Mouse (Mus musculus) liver, embryonic 12.5 days (tissue): ENCODE measurements at regions not wholly inside any gene's neighbourhood (a gene's known extent, or its start where the extent isn't known, plus 50 kb on each side); places are given as distances from the start of the nearest gene placed in this dataset.

Experiments used
- ATAC-seq: fragments of 200-750 bp; cut with Nextera tagmentation; 2 replicates; pipeline ENCODE4 v1.8.0; 2017; ENCODE audit warnings: moderate number of reproducible peaks, mild to moderate bottlenecking, moderate library complexity
- H3K27ac ChIP-seq: fragments of 300-500 bp; sonication (generic); 2 replicates; pipeline ENCODE4 v1.5.1; 2016; ENCODE audit warnings: mild to moderate bottlenecking
- H3K27me3 ChIP-seq: fragments of 300-500 bp; sonication (generic); replicated peaks from 2 replicates; pipeline ENCODE4 v1.6.1; 2016; ENCODE audit warnings: mild to moderate bottlenecking, moderate library complexity
- H3K36me3 ChIP-seq: fragments of 300-500 bp; sonication (generic); 2 replicates; pipeline ENCODE4 v1.6.1; 2016; ENCODE audit warnings: mild to moderate bottlenecking, moderate library complexity
- H3K4me1 ChIP-seq: fragments of 300-500 bp; sonication (generic); 2 replicates; pipeline ENCODE4 v1.6.1; 2016
- H3K4me2 ChIP-seq: fragments of 300-500 bp; sonication (generic); 2 replicates; pipeline ENCODE4 v1.6.1; 2016; ENCODE audit warnings: mild to moderate bottlenecking, moderate library complexity
- H3K4me3 ChIP-seq: fragments of 300-500 bp; sonication (generic); 2 replicates; pipeline ENCODE4 v1.5.1; 2016; ENCODE audit warnings: mild to moderate bottlenecking, moderate library complexity
- H3K9ac ChIP-seq: fragments of 300-500 bp; sonication (generic); 2 replicates; pipeline ENCODE4 v1.6.1; 2016; ENCODE audit warnings: mild to moderate bottlenecking, moderate library complexity
- H3K9me3 ChIP-seq: fragments of 300-500 bp; sonication (generic); replicated peaks from 2 replicates; pipeline ENCODE4 v1.6.1; 2016; ENCODE audit warnings: mild to moderate bottlenecking, moderate library complexity
- WGBS: fragments of 180-500 bp; shearing (Covaris S2); methylation state at CpG from one replicate; pipeline ENCODE4 v1.1.7; 2016; ENCODE audit not compliant: insufficient replicate concordance; 5-methylcytosine and 5-hydroxymethylcytosine counted together

DNA sequence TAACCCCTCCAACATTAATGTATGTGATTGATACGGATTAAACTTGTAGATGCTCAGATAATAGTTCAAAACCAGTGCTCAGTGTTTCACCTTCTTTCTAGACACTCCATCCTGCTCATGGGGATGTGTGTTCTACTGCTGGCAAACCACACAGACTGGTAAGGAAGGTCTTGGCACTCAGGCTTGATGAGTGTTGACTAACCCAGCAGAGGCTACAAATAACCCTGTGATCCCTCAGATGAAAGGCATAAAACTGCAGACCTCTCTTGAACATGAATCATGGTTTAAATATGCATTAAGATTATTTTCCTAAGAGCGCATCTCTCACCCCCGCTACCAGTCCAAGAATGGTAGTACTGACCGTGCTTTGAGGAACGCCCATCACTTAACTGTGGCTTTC is 83.9 kb upstream of the Cnksr3 start:
- Histone ChIP-seq H3K4me1 (no peaks in the 10 kb centered on the region), H3K9ac (no peak overlapping the region), H3K27ac (no peak overlapping the region), H3K4me2 (no peak overlapping the region), H3K4me3 (no peak overlapping the region), H3K36me3 (no peaks in the 10 kb centered on the region), H3K27me3 (no peaks in the 10 kb centered on the region), H3K9me3 (no peaks in the 10 kb centered on the region)
- 79% methylated on average over 5 of the region's 5 CpGs for WGBS
- ATAC-seq, result no peak

DNA sequence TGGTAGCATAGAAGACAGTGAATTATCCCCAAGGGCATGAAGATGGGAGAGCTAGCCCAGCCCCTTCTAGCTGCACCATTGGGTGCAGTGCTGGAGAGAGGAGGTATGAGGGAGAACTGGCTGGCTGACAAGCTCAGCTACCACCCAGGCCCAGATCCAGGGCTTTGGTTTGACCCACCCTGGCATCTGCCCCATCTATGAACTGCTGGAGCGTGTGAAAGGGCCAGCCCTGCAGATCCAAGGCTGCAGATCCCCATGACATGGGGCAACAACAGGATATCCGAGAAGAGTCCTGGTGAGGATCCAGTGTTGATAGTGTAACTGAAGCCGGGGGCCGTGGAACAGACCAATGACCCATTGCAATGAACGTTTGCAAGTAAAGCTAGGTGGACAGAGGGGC is 81.2 kb upstream of the Cnksr3 start:
- Histone ChIP-seq H3K4me2 (no peak overlapping the region), H3K9me3 (no peaks in the 10 kb centered on the region), H3K36me3 (no peaks in the 10 kb centered on the region), H3K4me1 (no peaks in the 10 kb centered on the region), H3K9ac (no peak overlapping the region), H3K27me3 (no peaks in the 10 kb centered on the region), H3K27ac (no peak overlapping the region), H3K4me3 (no peak overlapping the region)
- WGBS, result 56% methylated on average over 5 of the region's 5 CpGs
- ATAC-seq, result no peak

DNA sequence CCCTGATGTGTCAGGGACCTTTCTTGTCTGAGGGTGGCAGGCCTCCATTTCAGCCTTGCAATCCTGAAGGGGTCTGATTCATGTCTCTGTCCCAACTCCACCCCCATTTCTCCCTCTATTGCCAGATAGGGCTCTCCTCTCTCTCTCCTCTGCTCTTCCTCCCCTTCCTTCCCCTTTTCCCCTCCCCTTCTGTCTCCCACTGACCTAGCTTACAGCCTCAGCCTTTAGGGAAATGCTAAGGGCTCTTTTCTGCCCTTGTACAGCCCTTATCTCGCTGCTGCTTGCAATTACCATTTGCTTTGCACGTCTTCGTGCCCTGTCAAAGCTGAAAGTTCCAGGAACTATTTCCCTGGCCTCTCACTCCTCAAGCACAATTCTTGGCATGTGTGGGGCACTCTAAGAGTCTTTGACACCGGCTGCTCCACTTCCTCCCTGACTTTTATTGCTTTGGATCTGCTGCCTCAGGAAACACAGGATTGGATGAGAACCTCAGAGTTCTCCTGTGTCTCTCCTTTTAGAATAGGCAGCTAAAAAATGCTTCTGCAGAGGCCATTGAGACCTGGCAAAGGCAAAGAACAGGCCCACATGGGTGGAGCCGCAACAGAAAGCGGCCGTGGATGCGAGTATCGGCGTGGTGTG is 77.9 kb upstream of the Cnksr3 start:
- WGBS, result 48% methylated on average over 10 of the region's 10 CpGs
- no peak for ATAC-seq
- Histone ChIP-seq H3K9ac (no peak overlapping the region), H3K36me3 (no peaks in the 10 kb centered on the region), H3K4me3 (no peak overlapping the region), H3K9me3 (no peaks in the 10 kb centered on the region), H3K27me3 (no peaks in the 10 kb centered on the region), H3K27ac (no peak overlapping the region), H3K4me2 (no peak overlapping the region), H3K4me1 (no peaks in the 10 kb centered on the region)

DNA sequence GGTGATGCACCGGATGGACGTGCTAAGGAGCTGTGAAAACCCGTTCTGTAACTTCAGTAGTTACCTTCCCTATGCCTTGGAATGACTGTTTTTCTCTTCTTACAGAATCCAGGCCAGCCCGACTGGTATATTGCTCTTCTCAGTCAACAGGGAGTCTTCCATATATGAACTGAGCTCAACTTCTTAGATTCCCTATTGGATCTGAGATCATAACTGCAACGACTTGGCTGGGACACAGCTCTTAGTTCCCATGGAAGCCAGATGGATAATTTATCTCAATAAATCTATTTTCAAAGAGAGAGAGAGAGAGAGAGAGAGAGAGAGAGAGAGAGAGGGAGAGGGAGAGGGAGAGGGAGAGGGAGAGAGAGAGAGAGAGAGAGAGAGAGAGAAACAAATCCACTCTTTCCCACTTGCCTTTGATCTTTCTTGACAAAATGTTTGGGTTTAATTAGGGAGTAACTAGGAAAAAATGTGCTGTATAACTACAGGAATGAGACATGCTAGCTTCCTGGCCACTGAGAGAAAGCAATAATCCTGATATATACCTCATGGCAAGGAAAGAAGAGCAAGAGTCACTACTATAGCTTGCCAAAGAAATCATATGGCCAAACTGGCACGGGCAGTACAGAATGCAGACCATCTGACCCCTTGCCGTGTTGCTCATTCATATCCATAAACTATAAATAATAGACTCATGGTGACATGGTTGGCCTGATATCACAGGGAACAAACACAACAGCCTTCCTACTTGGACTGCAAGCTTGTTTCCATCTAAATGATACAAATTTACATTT is 73.3 kb upstream of the Cnksr3 start:
- Histone ChIP-seq H3K4me2 (no peak overlapping the region), H3K9ac (no peak overlapping the region), H3K4me3 (no peak overlapping the region), H3K9me3 (no peaks in the 10 kb centered on the region), H3K36me3 (no peaks in the 10 kb centered on the region), H3K27me3 (no peaks in the 10 kb centered on the region), H3K27ac (no peak overlapping the region), H3K4me1 (no peaks in the 10 kb centered on the region)
- 69% methylated on average over 7 of the region's 7 CpGs for WGBS
- ATAC-seq, result no peak

DNA sequence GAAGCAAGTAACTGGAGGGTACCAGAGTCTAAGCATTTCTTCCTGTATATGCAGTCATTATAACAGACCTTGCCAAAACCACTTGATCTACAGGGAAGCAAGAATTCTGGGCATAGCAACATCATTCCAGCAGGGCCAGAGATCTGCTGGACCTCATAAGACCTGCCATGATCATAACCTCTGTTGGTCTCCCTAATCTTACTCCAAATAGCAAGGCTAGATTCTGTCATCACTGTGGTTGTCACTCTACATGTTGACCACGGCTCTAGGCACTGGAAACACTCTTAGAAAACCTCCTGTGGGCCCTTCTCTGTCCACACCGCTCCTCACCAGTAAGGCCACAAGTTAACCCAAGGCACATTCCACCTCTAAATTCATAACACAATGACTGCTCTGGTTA is 68.4 kb upstream of the Cnksr3 start:
- Histone ChIP-seq H3K9ac (no peak overlapping the region), H3K36me3 (no peaks in the 10 kb centered on the region), H3K27me3 (no peaks in the 10 kb centered on the region), H3K4me3 (no peak overlapping the region), H3K4me1 (no peaks in the 10 kb centered on the region), H3K9me3 (no peaks in the 10 kb centered on the region), H3K27ac (no peak overlapping the region), H3K4me2 (no peak overlapping the region)
- 65% methylated on average over 2 of the region's 2 CpGs for WGBS
- ATAC-seq, result no peak

DNA sequence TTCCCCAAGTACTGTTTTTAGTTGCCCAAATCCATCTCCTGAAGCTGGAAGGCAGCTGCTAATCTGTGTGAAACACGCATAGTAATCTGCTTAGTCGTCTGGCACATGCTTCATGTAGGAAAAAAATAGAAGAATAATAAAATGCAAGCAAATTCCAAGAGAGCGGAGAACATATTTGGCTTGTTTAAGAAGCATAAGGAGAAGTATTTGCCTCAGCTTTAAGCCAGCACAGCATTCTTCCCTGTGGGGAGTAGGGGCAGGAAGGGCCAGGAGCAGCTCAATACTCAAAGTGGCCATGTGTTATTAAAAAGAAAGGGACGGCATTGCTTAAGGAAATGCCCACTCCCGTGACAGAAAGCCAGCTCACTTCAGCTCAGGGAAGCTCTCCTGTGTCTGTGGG is 66.8 kb upstream of the Cnksr3 start:
- Histone ChIP-seq H3K4me2 (no peak overlapping the region), H3K4me1 (no peaks in the 10 kb centered on the region), H3K4me3 (no peak overlapping the region), H3K9me3 (no peaks in the 10 kb centered on the region), H3K27me3 (no peaks in the 10 kb centered on the region), H3K27ac (no peak overlapping the region), H3K9ac (no peak overlapping the region), H3K36me3 (no peaks in the 10 kb centered on the region)
- WGBS, result 48% methylated on average over 5 of the region's 5 CpGs
- no peak for ATAC-seq

DNA sequence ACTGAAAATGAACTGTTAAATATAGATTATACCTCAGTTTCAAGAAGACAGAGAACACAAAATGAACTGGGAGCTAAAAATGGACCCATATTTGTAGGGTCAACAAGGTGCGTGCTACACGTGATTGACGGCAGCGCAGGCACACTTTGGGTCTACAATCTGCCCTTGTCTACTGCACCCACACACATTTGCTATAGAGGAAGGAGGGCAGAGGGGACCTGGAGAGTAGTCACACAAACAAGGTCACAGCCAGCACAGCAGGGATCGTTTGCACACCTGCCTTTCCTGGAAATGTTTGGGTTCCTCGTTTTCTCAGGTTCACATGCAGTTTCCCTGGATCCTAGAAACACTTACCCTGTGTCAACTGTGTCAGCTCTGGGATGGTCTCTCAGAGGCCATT is 63.3 kb upstream of the Cnksr3 start:
- Histone ChIP-seq H3K9ac (no peak overlapping the region), H3K4me1 (no peaks in the 10 kb centered on the region), H3K9me3 (no peaks in the 10 kb centered on the region), H3K36me3 (no peaks in the 10 kb centered on the region), H3K27ac (no peak overlapping the region), H3K4me3 (no peak overlapping the region), H3K4me2 (no peak overlapping the region), H3K27me3 (no peaks in the 10 kb centered on the region)
- WGBS, result 65% methylated on average over 6 of the region's 6 CpGs
- ATAC-seq, result no peak

DNA sequence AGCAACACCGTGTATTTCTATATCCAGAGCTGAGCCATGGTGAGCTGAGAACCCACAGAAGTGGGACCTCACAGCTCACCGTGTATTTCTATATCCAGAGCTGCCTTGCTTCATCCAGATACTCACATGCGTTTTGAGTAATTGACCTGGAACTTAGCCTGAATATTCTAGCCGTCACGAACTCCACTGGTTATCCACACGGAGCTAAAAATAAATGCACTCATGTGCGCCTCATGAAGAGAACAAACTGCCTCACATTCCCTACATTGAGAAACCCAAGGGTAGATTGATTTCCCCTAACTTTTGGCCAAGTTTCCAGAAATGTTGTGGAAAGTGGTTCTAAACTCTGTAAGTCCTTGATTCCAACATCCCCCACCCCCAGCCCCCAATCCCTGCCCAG is 62.4 kb upstream of the Cnksr3 start:
- 67% methylated on average over 7 of the region's 7 CpGs for WGBS
- no peak for ATAC-seq
- H3K4me2 ChIP-seq, result no peak overlapping the region
- H3K4me3 ChIP-seq, result no peak overlapping the region
- H3K4me1 ChIP-seq, result no peaks in the 10 kb centered on the region
- no peak overlapping the region for H3K27ac ChIP-seq
- H3K9ac ChIP-seq, result no peak overlapping the region
- H3K27me3 ChIP-seq, result no peaks in the 10 kb centered on the region
- no peaks in the 10 kb centered on the region for H3K9me3 ChIP-seq
- H3K36me3 ChIP-seq, result no peaks in the 10 kb centered on the region

DNA sequence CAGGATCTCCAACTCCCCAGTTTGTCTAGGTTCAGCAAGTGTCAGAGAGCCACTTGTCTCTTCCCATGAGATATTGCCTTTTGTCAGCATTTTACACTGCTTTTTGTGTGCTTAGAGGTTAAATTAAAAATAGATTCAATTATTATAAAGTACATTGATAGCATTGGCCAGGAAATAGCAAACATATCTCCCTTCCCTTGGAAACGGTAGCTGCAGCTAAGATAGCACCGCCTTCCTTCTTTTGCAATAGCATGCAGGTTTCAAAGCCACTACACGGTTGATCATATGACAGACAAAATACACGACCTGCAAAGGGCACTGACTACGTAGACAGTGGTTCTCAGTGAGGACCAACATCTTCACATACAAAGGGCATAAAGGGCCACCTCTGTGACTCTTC is 59.1 kb upstream of the Cnksr3 start:
- H3K9ac ChIP-seq, result no peak overlapping the region
- no peaks in the 10 kb centered on the region for H3K36me3 ChIP-seq
- no peaks in the 10 kb centered on the region for H3K4me1 ChIP-seq
- no peaks in the 10 kb centered on the region for H3K27me3 ChIP-seq
- 56% methylated on average over 5 of the region's 5 CpGs for WGBS
- no peaks in the 10 kb centered on the region for H3K9me3 ChIP-seq
- ATAC-seq, result no peak
- H3K4me2 ChIP-seq, result no peak overlapping the region
- no peak overlapping the region for H3K4me3 ChIP-seq
- H3K27ac ChIP-seq, result no peak overlapping the region

DNA sequence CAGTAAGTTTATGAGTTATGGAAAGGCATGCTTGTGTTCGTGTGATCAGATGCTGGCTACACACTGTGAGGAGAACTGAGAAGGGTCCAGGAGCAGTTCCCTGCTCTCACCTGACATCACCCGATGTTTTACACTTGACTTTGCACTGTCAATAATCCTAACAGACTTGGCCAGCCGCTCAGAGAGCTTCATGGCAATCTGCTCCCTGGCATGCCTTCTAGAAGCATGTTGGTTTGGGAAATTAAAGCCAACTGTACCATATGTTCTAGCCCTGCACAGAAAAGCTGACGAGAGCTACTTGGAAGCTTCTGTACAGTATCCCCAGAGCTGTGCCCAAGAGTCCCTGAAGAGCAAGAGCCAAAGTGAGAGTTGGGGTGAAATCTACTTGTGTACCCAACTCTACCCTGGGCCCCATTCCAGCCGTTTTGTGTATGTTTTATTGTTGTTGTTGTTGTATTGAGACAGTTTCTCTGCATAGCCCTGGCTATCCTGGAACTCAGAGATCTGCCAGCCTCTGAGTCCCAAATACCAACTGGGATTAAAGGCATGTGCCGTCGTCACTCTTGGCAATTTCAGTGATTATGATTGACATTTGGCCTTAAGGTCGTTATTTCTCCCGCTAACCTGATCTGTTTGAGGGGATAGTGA is 56.5 kb upstream of the Cnksr3 start:
- 61% methylated on average over 9 of the region's 9 CpGs for WGBS
- no peaks in the 10 kb centered on the region for H3K36me3 ChIP-seq
- no peak overlapping the region for H3K4me2 ChIP-seq
- no peak overlapping the region for H3K9ac ChIP-seq
- H3K27ac ChIP-seq, result no peak overlapping the region
- no peaks in the 10 kb centered on the region for H3K27me3 ChIP-seq
- ATAC-seq, result no peak
- no peak overlapping the region for H3K4me3 ChIP-seq
- H3K9me3 ChIP-seq, result no peaks in the 10 kb centered on the region
- no peaks in the 10 kb centered on the region for H3K4me1 ChIP-seq

DNA sequence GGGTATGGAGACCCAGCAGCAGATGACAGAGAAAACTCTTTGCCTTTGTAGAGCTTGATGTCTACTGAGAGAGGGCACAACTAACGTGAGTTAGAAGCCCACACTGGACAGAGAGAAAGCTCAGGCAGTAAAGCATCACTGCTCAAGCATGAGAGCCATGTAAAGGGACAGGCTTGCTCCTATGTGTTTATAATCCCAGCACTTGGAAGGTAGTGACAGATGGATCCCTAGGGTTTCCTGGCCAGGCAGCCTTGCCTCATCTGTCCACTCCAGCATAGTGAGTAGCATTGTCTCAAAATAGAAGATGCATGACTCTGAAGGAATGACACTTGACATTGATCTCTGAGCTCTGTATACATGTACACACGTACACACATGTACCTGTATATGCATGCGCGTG is 55.9 kb upstream of the Cnksr3 start:
- no peak overlapping the region for H3K4me3 ChIP-seq
- H3K4me1 ChIP-seq, result no peaks in the 10 kb centered on the region
- H3K36me3 ChIP-seq, result no peaks in the 10 kb centered on the region
- H3K4me2 ChIP-seq, result no peak overlapping the region
- no peak overlapping the region for H3K27ac ChIP-seq
- H3K9ac ChIP-seq, result no peak overlapping the region
- 82% methylated on average over 4 of the region's 4 CpGs for WGBS
- no peak for ATAC-seq
- no peaks in the 10 kb centered on the region for H3K9me3 ChIP-seq
- H3K27me3 ChIP-seq, result no peaks in the 10 kb centered on the region

DNA sequence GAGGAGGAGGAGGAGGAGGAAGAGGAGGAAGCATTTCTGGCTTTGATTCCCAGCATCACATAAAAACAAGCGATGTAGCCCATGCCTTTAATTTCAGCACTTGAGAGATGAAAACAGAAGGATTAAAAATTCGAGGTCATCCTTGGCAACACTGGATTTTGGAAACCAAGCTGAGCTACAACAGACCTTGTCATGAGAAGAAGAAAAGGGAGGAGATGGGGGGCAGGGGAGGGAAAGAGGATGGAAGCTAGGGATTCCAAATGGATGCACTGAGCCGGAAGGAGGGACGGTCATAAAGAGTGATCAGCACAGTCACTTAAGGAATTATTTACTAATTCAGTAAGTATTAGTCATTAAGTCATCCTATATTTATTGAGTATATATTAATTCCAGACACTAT is 55.1 kb upstream of the Cnksr3 start:
- Histone ChIP-seq H3K9me3 (no peaks in the 10 kb centered on the region), H3K4me3 (no peak overlapping the region), H3K27ac (no peak overlapping the region), H3K4me2 (no peak overlapping the region), H3K27me3 (no peaks in the 10 kb centered on the region), H3K36me3 (no peaks in the 10 kb centered on the region), H3K9ac (no peak overlapping the region), H3K4me1 (no peaks in the 10 kb centered on the region)
- ATAC-seq, result no peak
- WGBS, result 68% methylated on average over 4 of the region's 4 CpGs
